Mouse (Mus musculus) cerebellum, adult 11 months (tissue): ENCODE measurements around the gene Srd5a2.
"Not testable (repeated sequence)": the region's sequence is repeated elsewhere in the genome, so short reads cannot be mapped to it uniquely, and the experiment has no call there.

Source experiments
- DNase-seq: peaks from one replicate; pipeline ENCODE4 v3.0.0; 2022

Gene Srd5a2

DNA sequence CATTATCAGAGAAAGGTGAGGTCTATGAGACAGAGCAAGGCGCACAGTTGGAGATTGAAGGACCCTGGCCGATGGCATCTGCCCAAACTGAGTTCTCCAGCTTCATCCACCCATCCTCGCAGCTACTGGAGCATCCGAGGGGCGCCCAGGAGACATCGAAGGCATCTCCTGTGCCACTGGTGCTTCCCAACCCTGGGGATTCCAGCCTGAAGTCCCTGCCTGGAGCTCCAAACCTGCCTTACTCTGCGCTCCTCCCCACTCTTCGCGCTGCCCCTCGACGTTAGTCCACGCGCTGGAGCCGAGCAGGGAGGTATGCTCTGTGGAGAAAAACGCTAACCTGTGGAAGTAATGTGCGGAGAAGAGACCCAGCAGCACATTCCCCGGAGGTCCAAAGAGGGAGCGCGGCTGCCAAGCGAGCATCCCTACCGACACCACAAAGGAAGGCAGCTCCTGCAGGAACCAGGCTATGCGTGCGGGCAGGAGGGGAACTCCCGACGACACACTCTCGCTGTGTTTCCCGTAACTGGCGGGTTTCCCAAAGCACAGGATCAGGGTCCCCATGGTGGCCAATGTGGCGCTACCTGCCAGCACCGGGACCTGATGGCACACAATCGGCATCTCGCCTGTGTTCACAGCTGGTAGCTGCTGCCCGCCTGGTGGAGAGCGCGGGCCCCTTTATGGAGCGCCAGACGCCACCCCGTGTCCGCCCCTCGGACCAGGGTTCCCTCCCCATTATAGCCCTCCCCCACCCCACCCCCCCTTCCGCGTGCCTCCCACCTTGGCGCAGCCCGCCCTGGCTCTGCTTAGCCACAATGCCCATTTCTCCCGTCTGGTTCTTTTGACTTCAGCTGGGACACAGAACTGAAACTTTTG, at the start of gene Srd5a2:
Gene Srd5a2, minus strand, starts transcription at position 707 of the 873 bp plus-strand sequence.
- no peak for DNase-seq

DNA sequence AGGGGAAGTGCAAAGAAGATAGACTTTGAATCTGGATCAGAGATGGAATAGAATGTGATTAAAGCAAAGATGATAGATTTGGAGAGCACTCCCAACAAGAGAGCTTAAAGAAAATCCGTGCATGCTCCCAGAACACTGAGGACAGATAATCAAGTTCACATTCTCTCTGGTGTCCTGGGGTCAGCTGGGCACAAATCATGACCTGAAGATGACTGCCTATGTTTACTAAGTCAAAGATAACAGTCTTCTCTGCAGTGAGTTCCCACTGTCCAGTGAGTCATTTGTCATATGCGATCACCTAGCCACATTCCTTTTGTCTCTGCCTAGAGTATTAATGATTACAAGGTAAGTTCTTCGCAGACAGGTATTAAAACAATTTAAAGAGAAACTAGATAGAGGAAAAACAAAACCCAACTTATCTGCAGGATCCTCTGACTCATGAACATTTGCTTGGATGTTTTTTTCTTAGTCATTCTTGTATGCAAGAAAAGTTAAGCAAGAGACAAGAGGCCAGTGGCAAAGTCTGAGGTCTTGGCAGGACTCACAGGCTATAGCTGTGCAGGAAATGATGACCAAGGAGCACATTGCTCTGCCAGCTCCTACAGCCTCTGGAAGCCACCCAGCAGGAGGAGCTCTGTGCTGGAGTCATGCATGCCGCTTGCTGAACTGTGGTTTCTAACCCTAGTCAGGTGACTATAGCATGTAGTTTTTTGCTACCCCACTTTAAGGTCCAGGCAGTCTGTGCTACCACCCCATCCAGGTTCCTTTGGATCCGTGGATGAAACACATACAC, 41.4 kb upstream of the Srd5a2 start:
- DNase-seq: no peak

DNA sequence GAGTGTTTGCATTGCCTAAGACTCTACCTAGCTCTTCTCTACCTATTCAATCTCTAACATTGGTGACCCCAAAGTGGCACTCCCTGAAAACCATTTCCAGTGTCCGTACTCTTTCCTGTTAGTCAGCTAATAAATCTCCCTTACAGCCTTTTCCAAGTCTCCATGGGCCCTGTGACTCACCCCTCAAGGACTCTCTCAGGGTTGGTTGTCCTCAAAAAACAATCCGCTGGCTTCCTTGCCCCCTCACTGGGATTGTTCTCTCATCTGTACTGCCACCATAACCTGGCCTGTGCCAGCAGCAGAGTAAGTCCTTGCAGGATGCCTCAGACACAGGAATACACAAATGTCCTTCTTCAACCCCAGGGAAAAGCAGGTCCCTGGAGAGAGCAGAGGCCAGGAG, 40.3 kb upstream of the Srd5a2 start:
- DNase-seq: no peak

DNA sequence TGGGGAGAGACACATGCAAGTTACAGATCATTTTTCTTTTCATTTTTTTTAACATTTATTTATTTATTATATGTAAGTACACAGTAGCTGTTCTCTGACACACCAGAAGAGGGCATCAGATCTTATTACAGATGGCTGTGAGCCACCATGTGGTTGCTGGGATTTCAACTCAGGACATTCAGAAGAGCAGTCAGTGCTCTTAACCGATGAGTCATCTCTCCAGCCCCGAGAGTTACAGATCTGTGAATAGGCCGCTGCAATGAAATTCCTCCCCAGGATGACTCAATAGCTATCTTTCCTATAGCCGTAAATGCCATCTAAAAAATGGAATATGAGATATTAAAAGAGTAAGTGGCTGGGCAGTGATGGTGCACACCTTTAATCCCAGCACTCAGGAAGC, 35.7 kb upstream of the Srd5a2 start:
- no peak for DNase-seq

DNA sequence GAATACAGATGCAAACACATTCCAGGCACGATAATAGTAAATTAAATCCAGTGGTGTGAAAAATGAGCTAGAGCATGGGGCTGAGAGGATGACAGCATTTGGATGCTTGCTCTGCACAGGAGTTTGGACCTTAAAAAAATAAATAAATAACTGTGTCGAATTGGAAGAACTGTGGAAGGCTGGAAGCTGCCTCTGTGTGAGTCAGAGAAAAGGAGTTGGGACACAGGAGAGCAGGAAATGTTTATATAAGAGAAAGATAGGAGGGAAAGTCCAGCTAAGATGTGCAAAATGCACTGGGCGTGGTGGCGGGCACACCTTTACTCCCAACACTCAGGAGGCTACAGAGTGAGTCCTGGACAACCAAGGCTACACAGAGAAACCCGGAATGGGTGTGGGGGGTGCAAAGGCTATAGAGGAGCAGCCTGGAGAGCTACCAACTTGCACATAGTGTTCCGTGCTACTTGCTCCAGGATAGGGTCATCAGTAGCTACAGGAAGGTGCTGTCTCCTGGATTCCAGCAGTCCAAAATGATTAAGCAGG, 32.4 kb upstream of the Srd5a2 start:
- no peak for DNase-seq

DNA sequence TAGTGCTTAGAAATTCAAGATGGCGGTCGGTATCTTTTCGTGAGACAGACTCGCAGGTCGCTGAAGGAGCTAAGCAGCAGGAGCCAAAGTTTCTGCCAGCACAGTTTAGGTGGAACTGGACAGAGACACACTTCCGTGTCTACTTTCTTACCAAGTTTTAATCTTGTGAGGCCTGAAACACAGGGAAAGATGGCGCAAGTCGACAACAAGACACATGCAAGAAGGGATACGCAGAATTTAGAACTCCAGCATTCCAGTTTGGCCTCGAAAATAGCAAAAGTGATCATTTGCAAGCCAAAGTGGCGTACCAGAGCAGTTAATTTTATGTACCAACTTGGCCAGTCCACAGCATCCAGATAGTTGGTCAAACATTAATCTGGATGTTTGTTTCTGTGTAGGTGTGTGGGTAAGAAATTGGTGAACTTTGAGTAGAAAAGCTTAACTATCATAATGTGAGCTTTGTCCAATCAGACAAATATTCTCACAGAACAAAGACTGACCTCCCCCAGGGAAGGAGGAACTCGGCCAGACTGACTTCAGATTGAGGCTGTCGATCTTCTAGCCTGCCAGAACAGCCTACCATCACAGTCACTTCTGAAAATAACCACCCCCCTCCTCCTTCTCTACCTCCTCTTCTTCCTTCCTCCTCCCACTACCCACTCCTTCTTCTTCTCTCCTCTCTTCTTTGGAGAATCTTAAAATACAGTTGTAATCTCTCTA, 31.2 kb upstream of the Srd5a2 start:
- no peak for DNase-seq

DNA sequence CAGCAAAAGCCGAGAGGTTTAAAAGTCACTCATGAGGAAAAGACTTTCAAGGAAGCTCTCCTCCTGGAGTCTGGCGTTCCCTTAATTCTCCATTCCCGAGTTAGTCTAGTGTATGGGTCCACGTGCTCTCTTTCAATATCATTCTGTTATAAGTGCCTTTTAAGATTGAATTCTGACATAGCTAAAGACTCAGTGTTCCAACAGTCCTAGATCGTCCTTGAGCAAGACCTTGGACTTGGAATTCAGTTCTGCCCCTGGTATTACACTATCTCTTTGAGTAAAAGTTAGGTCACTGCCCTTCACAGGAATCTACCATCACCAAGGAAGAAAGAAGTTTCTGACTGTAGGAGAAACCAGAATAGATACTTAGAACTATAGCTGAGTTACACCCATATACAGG, 25.4 kb upstream of the Srd5a2 start:
- not testable (repeated sequence) for DNase-seq

DNA sequence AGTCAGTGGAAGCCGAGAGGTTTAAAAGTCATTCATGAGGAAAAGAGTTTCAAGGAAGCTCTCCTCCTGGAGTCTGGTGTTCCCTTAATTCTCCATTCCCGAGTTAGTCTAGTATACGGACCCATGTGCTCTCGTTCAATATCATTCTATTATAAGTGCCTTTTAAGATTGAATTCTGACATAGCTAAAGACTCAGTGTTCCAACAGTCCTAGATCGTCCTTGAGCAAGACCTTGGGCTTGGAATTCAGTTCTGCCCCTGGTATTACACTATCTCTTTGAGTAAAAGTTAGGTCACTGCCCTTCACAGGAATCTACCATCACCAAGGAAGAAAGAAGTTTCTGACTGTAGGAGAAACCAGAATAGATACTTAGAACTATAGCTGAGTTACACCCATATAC, 15.0 kb upstream of the Srd5a2 start:
- not testable (repeated sequence) for DNase-seq

DNA sequence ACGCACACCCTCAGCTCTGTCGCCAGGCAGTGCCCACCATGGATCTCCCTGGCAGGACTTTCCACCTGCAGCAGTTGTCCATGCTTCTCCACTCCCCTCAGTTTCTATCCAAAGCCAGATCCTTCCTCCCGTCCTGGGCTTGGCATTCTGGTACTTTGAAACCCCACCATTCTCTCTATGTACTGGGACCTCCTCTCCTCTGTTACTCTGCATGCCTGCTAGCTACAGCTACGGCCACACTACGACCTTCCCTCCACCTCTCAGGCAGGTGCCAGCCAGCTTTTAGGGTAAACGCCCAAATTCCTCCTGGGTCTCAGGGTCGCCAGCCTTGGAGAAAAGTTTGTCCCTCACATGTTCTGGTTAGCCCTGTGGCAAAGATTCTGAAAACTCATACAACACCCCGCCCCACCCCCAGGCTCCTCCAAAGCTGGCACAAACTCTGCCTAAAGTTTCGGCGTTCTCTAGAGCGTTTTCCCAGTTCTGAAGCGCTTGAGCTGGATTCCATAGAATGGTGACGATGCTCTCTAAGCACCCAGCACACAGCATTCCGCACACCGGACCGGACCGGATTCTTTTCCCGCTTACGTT, 607 bp upstream of the Srd5a2 start:
- no peak for DNase-seq

DNA sequence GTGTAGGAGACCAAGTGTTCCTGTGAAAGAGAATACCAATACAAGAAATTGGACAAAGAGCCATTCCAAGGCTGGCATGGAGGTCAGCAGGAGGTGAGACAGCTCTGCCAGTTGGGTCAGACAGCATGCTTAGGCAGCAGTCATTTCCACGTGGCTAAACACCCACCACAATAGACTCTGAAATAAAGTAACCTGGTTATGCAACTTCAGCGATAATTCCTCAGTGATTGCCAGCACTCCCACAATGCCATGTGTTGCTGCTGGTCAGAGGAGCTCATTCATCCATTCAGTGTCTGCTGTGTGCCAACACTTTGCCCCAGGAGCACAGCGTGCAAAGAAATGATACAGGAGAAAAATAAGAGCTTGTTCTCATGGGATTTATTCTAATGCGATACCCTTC, 4.0 kb downstream of the Srd5a2 start:
- DNase-seq: peak; percentile 9

DNA sequence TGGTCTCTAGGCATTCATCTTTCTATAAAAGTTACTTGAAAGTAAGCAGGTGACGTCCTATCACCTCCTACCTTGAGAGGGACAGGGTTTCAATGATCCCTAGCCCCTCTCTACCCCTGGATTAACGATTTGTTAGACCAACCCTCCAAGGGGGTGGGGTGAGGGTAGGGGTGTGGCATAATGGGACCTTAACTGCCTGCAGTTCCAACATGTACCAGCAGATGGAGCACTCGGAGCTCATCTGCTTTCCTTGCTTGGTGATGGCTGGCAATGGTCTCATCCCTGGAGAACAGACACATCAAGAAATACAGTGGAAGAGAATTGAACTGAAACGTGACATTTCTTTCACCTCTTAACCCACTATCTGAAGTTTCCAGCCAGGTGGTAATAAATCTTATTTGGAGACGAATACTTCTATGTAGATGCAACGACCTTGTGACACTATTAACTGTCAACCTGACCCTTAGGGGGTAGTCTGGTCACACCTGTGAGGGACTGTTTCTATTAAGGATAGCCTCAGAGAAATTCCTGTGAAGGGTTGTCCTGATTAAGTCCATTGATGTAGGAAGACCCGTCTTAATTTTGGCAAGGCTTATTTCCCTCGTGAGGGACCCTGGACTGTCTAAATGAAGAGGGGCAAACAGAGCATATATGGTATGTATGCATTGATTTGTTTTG, 27.1 kb downstream of the Srd5a2 start:
- peak; percentile 68 for DNase-seq

DNA sequence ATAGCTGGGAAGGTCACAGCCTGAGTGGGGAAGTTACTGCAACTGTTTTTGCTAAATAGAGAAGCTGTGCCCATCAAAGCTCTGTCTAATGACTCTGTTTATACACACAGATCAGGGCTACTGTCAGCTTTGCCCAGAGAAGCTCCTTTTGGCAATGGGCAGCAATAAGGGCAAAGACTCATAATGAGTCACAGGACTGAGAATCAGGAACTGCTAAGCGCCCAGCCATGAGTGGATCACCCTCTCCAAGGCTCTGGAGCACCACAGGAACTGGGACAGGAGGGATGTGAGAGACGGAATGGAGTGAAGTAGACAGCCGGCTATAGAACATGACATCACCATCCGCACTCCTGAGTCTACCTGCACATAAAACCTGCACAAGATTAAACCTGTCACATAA, 29.4 kb downstream of the Srd5a2 start:
- no peak for DNase-seq

DNA sequence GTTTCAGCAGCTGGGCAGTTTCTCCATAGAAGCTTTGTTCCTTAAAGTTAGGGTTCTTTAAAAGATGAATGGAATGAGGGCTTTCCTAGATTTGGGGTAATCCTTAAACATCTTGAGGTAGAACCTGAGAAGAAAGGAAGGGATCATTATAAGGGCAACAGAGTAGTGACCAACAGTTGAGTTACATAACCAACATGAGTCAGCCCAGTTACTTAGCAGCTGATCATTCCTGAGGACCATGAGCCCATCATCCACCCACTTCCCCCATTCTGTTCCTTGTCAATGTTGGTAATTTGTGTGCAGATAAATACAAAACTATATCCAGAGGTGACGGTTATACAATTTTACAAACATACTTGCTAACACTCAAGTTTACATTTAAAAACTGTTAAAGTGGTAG, 30.1 kb downstream of the Srd5a2 start:
- no peak for DNase-seq

DNA sequence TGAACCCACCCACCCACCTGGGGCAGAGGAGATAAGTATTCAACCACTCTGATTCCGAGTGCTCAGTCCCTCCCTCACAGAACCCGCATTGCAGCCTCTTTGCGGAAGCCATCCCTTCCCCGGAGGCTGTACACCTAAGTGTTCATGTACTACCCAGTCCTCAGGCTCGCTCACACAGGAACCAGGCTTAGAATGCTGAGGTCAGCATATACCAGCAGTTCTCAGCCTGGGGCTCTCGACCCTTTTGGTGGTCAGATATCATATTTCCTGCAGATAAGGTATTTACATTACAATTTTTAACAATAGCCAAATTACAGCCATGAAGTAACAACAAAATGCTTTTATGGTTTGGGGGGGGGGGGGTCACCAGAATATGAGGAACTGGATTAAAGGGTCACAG, 32.6 kb downstream of the Srd5a2 start:
- no peak for DNase-seq

DNA sequence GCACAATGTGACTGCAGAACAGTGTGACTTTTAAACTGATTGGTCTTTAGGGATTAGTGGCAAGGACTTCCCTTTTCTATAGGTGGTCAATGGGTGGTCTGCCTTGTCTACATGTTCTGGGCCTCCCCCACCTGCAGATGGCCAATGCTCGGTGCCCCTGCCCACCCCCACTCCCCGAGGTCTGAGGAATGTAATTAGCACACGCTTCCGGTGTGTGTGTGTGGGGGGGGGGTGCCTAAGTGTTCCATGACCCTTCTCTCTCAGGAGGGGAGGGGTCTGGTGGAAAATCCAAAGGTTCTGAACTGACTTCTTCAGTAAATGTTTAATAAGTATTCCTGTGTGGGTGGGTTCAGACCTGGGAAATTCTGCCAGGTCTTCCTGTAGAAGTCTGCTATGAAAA, 39.0 kb downstream of the Srd5a2 start:
- no peak for DNase-seq

DNA sequence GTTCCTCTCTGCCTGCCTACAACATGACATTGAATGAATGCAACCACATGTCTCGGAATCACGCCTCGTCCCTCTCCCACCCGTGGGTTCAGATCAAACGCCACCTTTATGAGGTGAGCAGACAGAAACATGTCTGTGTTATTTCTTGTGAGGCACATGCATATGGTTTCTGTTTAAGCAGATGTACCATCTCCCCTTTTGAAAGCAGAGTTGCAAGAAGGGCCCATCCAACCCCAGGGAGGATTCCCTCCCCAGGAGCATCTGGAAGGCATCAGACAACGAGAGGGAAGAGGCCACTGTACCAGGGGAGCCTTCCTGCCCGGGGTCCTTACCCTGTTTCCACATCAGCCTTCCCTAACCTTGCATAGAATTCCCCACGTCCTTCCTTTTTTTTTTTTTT, 40.7 kb downstream of the Srd5a2 start:
- no peak for DNase-seq

DNA sequence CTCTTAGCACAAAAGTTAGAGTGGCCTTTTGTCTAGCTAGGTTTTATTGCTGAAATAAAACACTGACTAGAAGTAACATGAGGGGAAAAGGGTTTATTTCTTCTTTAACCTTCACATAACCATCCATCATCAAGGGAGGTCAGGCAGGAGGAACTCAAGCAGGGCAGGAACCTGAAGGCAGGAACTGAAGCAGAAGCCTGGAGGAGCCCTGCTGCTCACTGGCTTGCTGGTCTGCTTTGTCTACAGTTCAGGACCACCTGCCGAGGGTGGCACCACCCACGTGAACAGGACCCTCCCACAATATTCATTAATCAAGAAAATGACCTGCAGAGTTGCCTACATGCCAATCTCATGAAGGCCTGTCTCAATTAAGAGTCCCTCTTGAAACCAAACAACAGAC, 45.3 kb downstream of the Srd5a2 start:
- no peak for DNase-seq

DNA sequence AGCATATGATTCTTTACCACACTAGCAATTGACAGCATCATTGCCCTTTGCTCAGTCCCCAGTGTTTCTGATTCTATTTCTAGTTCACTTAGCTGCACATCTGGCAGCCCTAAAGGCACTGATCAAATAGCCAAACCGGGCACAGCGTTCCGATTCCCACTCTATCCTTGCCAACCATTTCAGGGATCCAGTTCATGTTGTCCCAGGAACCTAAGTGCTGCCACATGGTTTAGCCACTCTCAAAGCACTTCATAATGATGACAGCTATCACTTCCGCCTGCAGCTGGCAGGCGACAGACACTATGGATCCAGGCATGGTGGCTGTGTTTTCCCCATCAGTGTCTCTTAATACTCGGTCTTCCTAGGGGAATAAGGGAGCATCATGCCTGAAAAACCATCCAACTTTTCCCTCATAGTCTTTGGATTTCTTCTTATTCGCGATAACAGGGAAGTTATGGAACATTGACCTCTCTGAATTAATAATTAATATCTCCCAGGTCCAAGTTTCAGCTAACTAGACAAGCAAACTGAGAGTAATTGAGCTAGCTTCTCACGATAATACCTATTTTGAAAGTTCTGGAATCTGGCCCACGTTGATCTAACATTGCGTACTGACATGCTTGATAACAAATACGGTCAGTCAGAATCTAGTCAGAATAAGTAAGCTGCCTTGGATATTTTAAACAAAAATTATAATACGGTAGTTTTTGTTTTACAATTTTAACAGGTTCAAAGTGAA, 51.6 kb downstream of the Srd5a2 start:
- DNase-seq: no peak

DNA sequence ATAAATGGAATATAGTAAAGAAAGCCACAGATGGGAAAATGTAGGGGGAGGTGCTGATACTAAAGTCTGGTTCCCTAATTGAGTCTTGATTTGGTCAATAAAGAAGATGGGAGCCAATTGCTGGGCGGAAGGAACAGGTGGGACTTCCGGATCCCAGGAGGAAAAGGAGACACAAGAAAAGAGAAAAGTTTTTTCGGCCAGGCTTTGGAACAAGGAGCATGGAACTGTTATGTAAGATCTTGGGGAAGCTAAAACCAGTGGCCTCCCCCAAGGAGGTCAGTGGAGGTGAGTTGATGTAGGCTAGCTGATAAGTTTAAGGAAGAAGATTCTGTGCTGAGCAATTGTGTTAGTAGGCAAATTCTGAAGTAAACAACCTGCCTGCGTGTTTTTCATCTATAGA, 56.5 kb downstream of the Srd5a2 start:
- no peak for DNase-seq

DNA sequence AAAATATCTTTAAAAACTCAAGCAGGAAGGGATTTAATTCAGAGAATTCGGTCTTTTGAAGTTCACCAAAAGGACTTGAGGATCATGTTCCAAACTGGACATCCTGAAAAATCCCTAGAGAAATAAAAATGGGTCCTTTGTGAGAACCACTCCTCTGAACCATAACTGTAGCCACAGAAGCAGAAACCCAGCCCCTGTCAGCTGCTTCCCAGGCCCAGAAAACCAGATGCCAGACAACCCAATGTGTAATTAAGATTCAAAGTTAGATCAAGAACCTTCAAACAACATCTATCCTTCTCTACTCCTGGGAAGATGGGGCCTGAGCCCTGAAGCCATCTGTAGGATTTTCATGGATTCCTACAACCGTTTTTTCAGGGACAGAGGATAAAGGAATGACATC, 61.1 kb downstream of the Srd5a2 start:
- no peak for DNase-seq

DNA sequence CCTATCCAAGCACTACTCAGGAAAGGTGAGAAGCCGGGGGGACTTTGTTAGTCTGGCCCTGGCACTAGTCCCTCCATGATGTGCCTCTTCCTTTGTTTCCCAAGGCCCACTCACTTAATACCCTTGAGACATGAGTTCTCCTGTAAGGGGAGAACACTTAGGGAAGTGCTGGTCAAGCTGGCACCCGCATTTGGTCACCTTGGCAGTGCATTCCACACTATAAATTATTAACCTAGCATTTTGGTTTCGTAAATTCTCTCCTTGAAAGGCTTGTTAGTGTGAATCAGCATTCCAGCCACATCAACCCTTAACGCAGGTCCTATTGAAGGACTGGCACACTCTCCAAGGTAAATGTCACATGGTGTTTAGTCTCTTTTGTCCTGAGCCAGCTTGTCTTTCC, 61.8 kb downstream of the Srd5a2 start:
- no peak for DNase-seq

DNA sequence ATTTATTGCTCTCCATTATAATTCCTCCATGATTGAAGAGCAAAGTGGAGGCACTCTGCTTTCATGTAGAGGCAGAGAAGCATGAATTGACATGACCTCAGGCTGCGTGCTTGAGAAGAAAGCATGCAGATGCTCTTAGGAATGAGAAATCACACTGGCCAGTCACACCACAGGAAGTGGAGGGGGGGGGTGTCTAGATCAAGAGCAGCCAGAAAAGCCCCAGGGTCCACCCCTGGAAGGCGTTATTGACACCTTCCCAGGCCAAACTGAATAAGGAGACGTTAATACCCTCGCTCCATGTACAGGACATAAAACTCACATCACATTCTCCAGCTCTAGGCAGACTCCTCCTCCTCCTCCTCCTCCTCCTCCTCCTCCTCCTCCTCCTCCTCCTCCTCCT, 63.2 kb downstream of the Srd5a2 start:
- DNase-seq: no peak
